Mouse (Mus musculus): ENCODE results near the gene Yars2. TPM values are rescaled to one million over a fixed set of nuclear protein-coding genes. Genes with fewer than 3 reads are reported as not detected.

Gene Yars2
- total RNA-seq, 2 experiments from 2014 or later: 36.9 to 39.7 TPM

Other genes starting within 250 kb of the Yars2 start
- 100 to 1,000 TPM; 163 to 168 TPM for gene Pkp2, start 89.6 kb upstream of the Yars2 start, total RNA-seq (2021)
- gene Dnm1l, start 56.0 kb downstream of the Yars2 start, total RNA-seq (2021): 10 to 100 TPM; 92.3 to 94.5 TPM